Mouse (Mus musculus): ENCODE measurements around the gene Fam78a. TPM values are rescaled to one million over a fixed set of nuclear protein-coding genes. Genes with fewer than 3 reads are reported as not detected.

The Fam78a gene
- polyA plus RNA-seq, 1 experiment from 2014 or later: 2.5 TPM

DNA sequence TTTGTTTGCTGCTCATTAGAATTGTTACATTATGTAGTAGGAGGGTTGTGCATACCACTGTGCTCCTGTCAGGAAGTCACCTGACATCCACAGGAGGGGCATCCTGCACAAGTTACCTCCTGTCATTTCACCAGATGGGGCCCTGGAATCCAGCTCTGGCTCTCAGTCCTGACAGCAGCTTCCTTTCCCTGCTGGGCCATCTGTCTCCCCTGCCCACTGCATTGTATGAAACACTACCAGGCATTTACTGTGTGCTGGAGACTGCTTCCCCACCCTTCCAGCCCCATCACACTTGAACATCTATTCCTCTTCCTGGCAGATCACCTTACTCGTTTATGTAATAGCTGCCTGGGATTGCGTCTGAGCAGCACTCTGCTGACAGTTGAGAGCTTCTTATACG lies 55.0 kb downstream of the Fam78a start:
- WGBS: 68% methylated on average over 3 of the region's 3 CpGs
- ATAC-seq (no peak), DNase-seq (ENCODE audit: low spot score) (no peak)
- Histone ChIP-seq H3K36me3 (ENCODE audit: insufficient read depth, low read length) (peaks cover 35% of the 10 kb centered on the region; the same call in 1 of the 2 replicates), H3K27me3 (replicated peaks; ENCODE audit: insufficient read depth, low read length) (no peaks in the 10 kb centered on the region), H3K4me3 (ENCODE audit: low read depth, low read length) (no peak overlapping the region), H3K9me3 (ENCODE audit: low read length) (no peaks in the 10 kb centered on the region), H3K9ac (replicated peaks; ENCODE audit: low read depth) (no peak overlapping the region), H3K4me2 (replicated peaks; ENCODE audit: low read depth, low read length) (no peak overlapping the region), H3K27ac (ENCODE audit: low read length) (no peak overlapping the region), H3K4me1 (ENCODE audit: insufficient read depth, low read depth, low read length) (no peaks in the 10 kb centered on the region)
- no peak for TF ChIP-seq CTCF (IDR thresholded peaks at IDR 0.05)
- no peak for TF ChIP-seq EP300 (IDR thresholded peaks at IDR 0.05)

DNA sequence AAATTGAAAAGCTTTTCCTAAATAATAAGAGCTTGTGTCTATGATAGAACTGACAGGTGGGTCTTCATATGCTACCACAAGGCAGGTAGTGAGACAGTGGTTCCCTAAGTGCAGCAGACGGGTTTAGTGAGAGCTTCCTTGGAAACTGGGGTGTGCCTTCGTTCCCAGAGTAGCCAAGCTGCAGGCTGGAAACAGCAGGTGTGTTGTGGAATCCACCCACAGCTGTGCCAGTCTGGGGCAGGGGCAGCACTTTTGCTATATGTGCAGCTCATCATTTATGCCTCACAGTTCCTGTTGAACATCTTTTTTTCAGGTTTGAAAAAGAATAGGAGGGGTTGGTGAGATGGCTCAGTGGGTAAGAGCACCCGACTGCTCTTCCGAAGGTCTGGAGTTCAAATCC lies 60.3 kb downstream of the Fam78a start:
- Histone ChIP-seq H3K9ac (replicated peaks; ENCODE audit: low read depth) (no peak overlapping the region), H3K27ac (ENCODE audit: low read length) (no peak overlapping the region), H3K27me3 (replicated peaks; ENCODE audit: insufficient read depth, low read length) (no peaks in the 10 kb centered on the region), H3K4me1 (ENCODE audit: insufficient read depth, low read depth, low read length) (no peaks in the 10 kb centered on the region), H3K9me3 (ENCODE audit: low read length) (no peaks in the 10 kb centered on the region), H3K4me2 (replicated peaks; ENCODE audit: low read depth, low read length) (no peak overlapping the region), H3K4me3 (ENCODE audit: low read depth, low read length) (no peak overlapping the region), H3K36me3 (ENCODE audit: insufficient read depth, low read length) (peaks cover 39% of the 10 kb centered on the region)
- ATAC-seq (no peak), DNase-seq (ENCODE audit: low spot score) (no peak)
- TF ChIP-seq EP300 (IDR thresholded peaks at IDR 0.05) (no peak), CTCF (IDR thresholded peaks at IDR 0.05) (no peak)
- 86% methylated on average over 4 of the region's 4 CpGs for WGBS

DNA sequence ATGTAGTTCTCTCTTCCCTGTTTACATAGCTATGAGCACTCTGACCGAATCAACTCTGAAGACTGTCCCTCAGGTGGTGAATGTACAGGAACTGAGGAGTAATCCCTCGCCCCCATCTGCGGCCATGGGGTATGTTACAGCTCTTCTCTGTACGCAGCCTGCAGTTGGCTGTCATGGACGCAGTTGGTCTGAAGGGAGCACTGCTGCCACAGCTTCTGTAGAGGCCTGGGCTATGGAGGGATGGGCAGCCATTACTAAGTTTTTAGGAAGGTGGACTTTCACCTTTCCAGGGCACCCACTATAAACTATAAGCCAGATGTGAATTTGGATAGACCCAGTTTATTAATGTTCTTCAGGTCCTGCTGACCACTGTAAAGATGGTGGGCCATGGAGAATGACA lies 64.4 kb downstream of the Fam78a start:
- Histone ChIP-seq H3K9ac (replicated peaks; ENCODE audit: low read depth) (no peak overlapping the region), H3K27ac (ENCODE audit: low read length) (no peak overlapping the region), H3K27me3 (replicated peaks; ENCODE audit: insufficient read depth, low read length) (no peaks in the 10 kb centered on the region), H3K36me3 (ENCODE audit: insufficient read depth, low read length) (peaks cover 56% of the 10 kb centered on the region), H3K4me2 (replicated peaks; ENCODE audit: low read depth, low read length) (no peak overlapping the region), H3K4me1 (ENCODE audit: insufficient read depth, low read depth, low read length) (no peaks in the 10 kb centered on the region), H3K4me3 (ENCODE audit: low read depth, low read length) (no peak overlapping the region), H3K9me3 (ENCODE audit: low read length) (no peaks in the 10 kb centered on the region)
- no peak for ATAC-seq
- no peak for TF ChIP-seq CTCF (IDR thresholded peaks at IDR 0.05)
- no peak for TF ChIP-seq EP300 (IDR thresholded peaks at IDR 0.05)
- no peak for DNase-seq (ENCODE audit: low spot score)
- WGBS: 90% methylated on average over 5 of the region's 5 CpGs

DNA sequence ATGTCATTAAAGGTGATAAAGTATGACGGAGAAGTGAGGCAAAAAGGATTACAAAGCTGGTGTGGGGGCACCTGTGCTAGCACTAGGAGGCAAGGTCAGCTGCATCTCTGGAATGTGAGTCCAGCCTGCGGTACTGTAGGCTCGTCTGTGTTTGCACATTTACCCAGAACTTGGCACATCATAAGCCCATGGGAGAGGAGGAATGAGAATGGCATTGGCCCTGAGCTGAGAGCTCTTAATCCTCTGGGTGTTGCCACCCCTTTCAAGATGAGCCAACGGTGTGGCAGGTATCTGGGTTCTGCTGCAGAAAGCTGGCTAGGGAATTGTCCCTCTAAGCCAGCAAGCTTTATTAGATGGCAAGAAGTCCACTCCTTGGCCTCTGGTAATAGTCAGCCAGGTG lies 65.0 kb downstream of the Fam78a start:
- H3K4me1 ChIP-seq (ENCODE audit: insufficient read depth, low read depth, low read length): no peaks in the 10 kb centered on the region
- TF ChIP-seq EP300 (IDR thresholded peaks at IDR 0.05): no peak
- TF ChIP-seq CTCF (IDR thresholded peaks at IDR 0.05): no peak
- peaks cover 54% of the 10 kb centered on the region for H3K36me3 ChIP-seq (ENCODE audit: insufficient read depth, low read length)
- WGBS: 73% methylated on average over 4 of the region's 4 CpGs
- ATAC-seq: no peak
- no peaks in the 10 kb centered on the region for H3K9me3 ChIP-seq (ENCODE audit: low read length)
- no peaks in the 10 kb centered on the region for H3K27me3 ChIP-seq (replicated peaks; ENCODE audit: insufficient read depth, low read length)
- H3K4me3 ChIP-seq (ENCODE audit: low read depth, low read length): no peak overlapping the region
- no peak overlapping the region for H3K4me2 ChIP-seq (replicated peaks; ENCODE audit: low read depth, low read length)
- no peak overlapping the region for H3K9ac ChIP-seq (replicated peaks; ENCODE audit: low read depth)
- DNase-seq (ENCODE audit: low spot score): no peak
- H3K27ac ChIP-seq (ENCODE audit: low read length): no peak overlapping the region

DNA sequence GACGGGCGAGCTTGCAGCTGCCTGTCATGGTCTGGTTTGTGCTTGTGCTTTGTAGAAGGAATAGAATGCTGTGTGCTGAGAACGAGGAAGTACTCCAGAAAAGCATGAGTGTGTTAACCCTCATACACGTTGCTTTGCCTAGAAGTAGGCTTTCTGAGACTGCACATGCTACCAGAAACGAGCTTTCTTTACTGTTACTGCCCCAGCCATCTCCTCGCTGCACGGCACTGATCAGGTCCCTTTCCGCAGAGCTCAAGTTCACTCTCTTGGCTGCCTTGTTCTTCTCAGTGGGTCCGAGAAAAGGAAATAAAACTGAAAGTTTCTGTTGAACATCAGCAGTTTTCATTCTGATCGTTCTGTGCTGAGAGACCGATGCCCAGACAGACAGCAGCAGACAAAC lies 75.9 kb downstream of the Fam78a start:
- no peaks in the 10 kb centered on the region for H3K9me3 ChIP-seq (ENCODE audit: low read length)
- no peak overlapping the region for H3K9ac ChIP-seq (replicated peaks; ENCODE audit: low read depth)
- WGBS: 82% methylated on average over 11 of the region's 11 CpGs
- no peak for TF ChIP-seq CTCF (IDR thresholded peaks at IDR 0.05)
- TF ChIP-seq EP300 (IDR thresholded peaks at IDR 0.05): no peak
- peak; percentile 33 for DNase-seq (ENCODE audit: low spot score)
- H3K27ac ChIP-seq (ENCODE audit: low read length): no peak overlapping the region
- no peak overlapping the region for H3K4me2 ChIP-seq (replicated peaks; ENCODE audit: low read depth, low read length)
- H3K36me3 ChIP-seq (ENCODE audit: insufficient read depth, low read length): peaks cover 44% of the 10 kb centered on the region; the same call in 1 of the 2 replicates
- ATAC-seq: no peak
- H3K4me3 ChIP-seq (ENCODE audit: low read depth, low read length): no peak overlapping the region
- no peaks in the 10 kb centered on the region for H3K27me3 ChIP-seq (replicated peaks; ENCODE audit: insufficient read depth, low read length)
- H3K4me1 ChIP-seq (ENCODE audit: insufficient read depth, low read depth, low read length): no peaks in the 10 kb centered on the region

DNA sequence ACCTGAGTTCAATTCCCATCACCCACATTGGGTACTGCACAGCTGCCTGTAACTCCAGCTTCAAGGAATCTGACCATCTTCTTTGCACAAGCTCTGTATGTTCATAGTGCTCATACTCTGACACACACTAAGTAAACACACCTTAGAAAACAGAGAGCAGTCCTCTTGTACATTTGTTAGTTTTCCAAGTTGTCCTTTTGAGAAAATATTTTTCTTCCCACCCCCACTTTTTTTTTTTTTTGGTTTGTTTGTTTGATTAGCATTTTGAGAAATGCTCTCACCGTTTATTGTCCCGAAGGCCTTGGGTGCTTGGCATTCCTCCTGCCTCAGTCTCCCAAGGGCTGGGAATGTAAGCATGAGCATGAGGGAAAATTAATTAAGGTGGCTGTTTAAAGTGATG lies 76.3 kb downstream of the Fam78a start:
- Histone ChIP-seq H3K4me1 (ENCODE audit: insufficient read depth, low read depth, low read length) (no peaks in the 10 kb centered on the region), H3K4me3 (ENCODE audit: low read depth, low read length) (no peak overlapping the region), H3K4me2 (replicated peaks; ENCODE audit: low read depth, low read length) (no peak overlapping the region), H3K36me3 (ENCODE audit: insufficient read depth, low read length) (peaks cover 42% of the 10 kb centered on the region; the same call in 1 of the 2 replicates), H3K27ac (ENCODE audit: low read length) (no peak overlapping the region), H3K9me3 (ENCODE audit: low read length) (no peaks in the 10 kb centered on the region), H3K27me3 (replicated peaks; ENCODE audit: insufficient read depth, low read length) (no peaks in the 10 kb centered on the region), H3K9ac (replicated peaks; ENCODE audit: low read depth) (no peak overlapping the region)
- no peak for ATAC-seq
- WGBS: 75% methylated on average over 2 of the region's 2 CpGs
- no peak for TF ChIP-seq EP300 (IDR thresholded peaks at IDR 0.05)
- TF ChIP-seq CTCF (IDR thresholded peaks at IDR 0.05): no peak
- no peak for DNase-seq (ENCODE audit: low spot score)

Small RNA genes within 50 kb of the gene (microRNA-seq; reads per million reads assigned to microRNA genes)
- not detected for gene Mir7674

Other genes starting within 250 kb of the Fam78a start
- 0.02 and 0.08 TPM in 2 replicates for gene Fibcd1, start 238.9 kb downstream of the Fam78a start, polyA plus RNA-seq (2015; fragmentation: Nextera tagmentation; extraction: Ambion mirVana)
- 2.9 and 3.4 TPM in 2 replicates for gene Lamc3, start 197.6 kb downstream of the Fam78a start, polyA plus RNA-seq (2015; fragmentation: Nextera tagmentation; extraction: Ambion mirVana)
- 11.7 and 12.6 TPM in 2 replicates for gene Aif1l, start 134.7 kb downstream of the Fam78a start, polyA plus RNA-seq (2015; fragmentation: Nextera tagmentation; extraction: Ambion mirVana)
- 57.1 and 65.6 TPM in 2 replicates for gene Nup214, start 110.4 kb downstream of the Fam78a start, polyA plus RNA-seq (2015; fragmentation: Nextera tagmentation; extraction: Ambion mirVana)
- gene Plpp7, start 10.7 kb upstream of the Fam78a start, polyA plus RNA-seq (2015; fragmentation: Nextera tagmentation; extraction: Ambion mirVana): 2.4 and 2.5 TPM in 2 replicates
- gene Prrc2b, start 66.2 kb upstream of the Fam78a start, polyA plus RNA-seq (2015; fragmentation: Nextera tagmentation; extraction: Ambion mirVana): 21.2 and 24.6 TPM in 2 replicates
- 9.2 TPM in 2 replicates for gene Pomt1, start 151.7 kb upstream of the Fam78a start, polyA plus RNA-seq (2015; fragmentation: Nextera tagmentation; extraction: Ambion mirVana)
- gene Uck1, start 175.3 kb upstream of the Fam78a start, polyA plus RNA-seq (2015; fragmentation: Nextera tagmentation; extraction: Ambion mirVana): 50.9 and 57.7 TPM in 2 replicates
- gene Golga2, start 202.5 kb upstream of the Fam78a start, polyA plus RNA-seq (2015; fragmentation: Nextera tagmentation; extraction: Ambion mirVana): 20.0 and 21.9 TPM in 2 replicates
- 290 and 299 TPM in 2 replicates for gene Swi5, start 203.2 kb upstream of the Fam78a start, polyA plus RNA-seq (2015; fragmentation: Nextera tagmentation; extraction: Ambion mirVana)

Data from lung, postnatal 0 days (tissue).